Comparison of ENCODE assay signal across 28 mouse cellular contexts in genomic region chr8:96873465-96874094, GRCm38 (mm10).
"Had no signal": no experiment of that assay in that cellular context is flagged by ENCODE, and none has a peak within 500 bp of the region (broad histone marks: within the 10 kb centered on the region; RNA-seq: fewer than 3 reads in every experiment).

No protein-coding gene starts in this region.

- H3K27me3 ChIP-seq: embryonic facial prominence, embryonic 12.5 days; embryonic facial prominence, embryonic 13.5 days; embryonic facial prominence, embryonic 15.5 days; forebrain, embryonic 12.5 days; forebrain, embryonic 13.5 days; forebrain, embryonic 15.5 days had no signal

- H3K9ac ChIP-seq: embryonic facial prominence, embryonic 12.5 days; embryonic facial prominence, embryonic 13.5 days; embryonic facial prominence, embryonic 15.5 days; forebrain, embryonic 12.5 days; forebrain, embryonic 13.5 days; forebrain, embryonic 15.5 days; forebrain, postnatal 0 days had no signal

- H3K4me1 ChIP-seq: embryonic facial prominence, embryonic 10.5 days; embryonic facial prominence, embryonic 12.5 days; embryonic facial prominence, embryonic 13.5 days; embryonic facial prominence, embryonic 15.5 days; forebrain, embryonic 10.5 days; forebrain, embryonic 12.5 days; forebrain, embryonic 13.5 days; forebrain, embryonic 15.5 days had no signal

- DNase-seq: cerebellum, adult 2 months; cerebellum, adult 8-10 months; cerebellum, adult 9-10 months; cerebellum, adult 9-11 months; cerebellum, postnatal 10 days; cerebellum, postnatal 14 days; cerebellum, postnatal 25 days; cerebellum, postnatal 36 days; embryo, embryonic 11 days; forebrain, postnatal 0 days; gastrocnemius, adult 2 months; gastrocnemius, postnatal 10 days; gastrocnemius, postnatal 14 days; gastrocnemius, postnatal 25 days; gastrocnemius, postnatal 36 days; heart, adult 11 months; heart, adult 18-20 months had no signal

- H3K9me3 ChIP-seq: embryonic facial prominence, embryonic 10.5 days; embryonic facial prominence, embryonic 12.5 days; embryonic facial prominence, embryonic 13.5 days; embryonic facial prominence, embryonic 15.5 days; forebrain, embryonic 10.5 days; forebrain, embryonic 12.5 days; forebrain, embryonic 13.5 days; forebrain, embryonic 15.5 days had no signal

- H3K4me3 ChIP-seq: embryonic facial prominence, embryonic 10.5 days; embryonic facial prominence, embryonic 12.5 days; embryonic facial prominence, embryonic 13.5 days; embryonic facial prominence, embryonic 15.5 days; erythroblast, embryonic 14.5 days; forebrain, embryonic 10.5 days; forebrain, embryonic 12.5 days; forebrain, embryonic 13.5 days; forebrain, embryonic 15.5 days; gastrocnemius, adult 2 months had no signal

- H3K27ac ChIP-seq: embryonic facial prominence, embryonic 10.5 days; embryonic facial prominence, embryonic 12.5 days; embryonic facial prominence, embryonic 13.5 days; embryonic facial prominence, embryonic 15.5 days; forebrain, embryonic 10.5 days; forebrain, embryonic 12.5 days; forebrain, embryonic 13.5 days; forebrain, embryonic 15.5 days; gastrocnemius, adult 2 months had no signal

- H3K4me2 ChIP-seq: embryonic facial prominence, embryonic 12.5 days; embryonic facial prominence, embryonic 13.5 days; embryonic facial prominence, embryonic 15.5 days; forebrain, embryonic 12.5 days; forebrain, embryonic 13.5 days; forebrain, embryonic 15.5 days had no signal

- H3K36me3 ChIP-seq: embryonic facial prominence, embryonic 10.5 days; embryonic facial prominence, embryonic 12.5 days; embryonic facial prominence, embryonic 13.5 days; embryonic facial prominence, embryonic 15.5 days; forebrain, embryonic 10.5 days; forebrain, embryonic 12.5 days; forebrain, embryonic 15.5 days had no signal

- ATAC-seq: forebrain, embryonic 13.5 days; forebrain, embryonic 14.5 days; forebrain, embryonic 15.5 days; forebrain, embryonic 16.5 days; forebrain, postnatal 0 days had no signal
